Mouse (Mus musculus): ENCODE measurements around the gene Ube2q2. TPM values are rescaled to one million over a fixed set of nuclear protein-coding genes. Genes with fewer than 3 reads are reported as not detected.

The Ube2q2 gene
- polyA plus RNA-seq, 1 experiment from 2014 or later, result 31.3 TPM

DNA sequence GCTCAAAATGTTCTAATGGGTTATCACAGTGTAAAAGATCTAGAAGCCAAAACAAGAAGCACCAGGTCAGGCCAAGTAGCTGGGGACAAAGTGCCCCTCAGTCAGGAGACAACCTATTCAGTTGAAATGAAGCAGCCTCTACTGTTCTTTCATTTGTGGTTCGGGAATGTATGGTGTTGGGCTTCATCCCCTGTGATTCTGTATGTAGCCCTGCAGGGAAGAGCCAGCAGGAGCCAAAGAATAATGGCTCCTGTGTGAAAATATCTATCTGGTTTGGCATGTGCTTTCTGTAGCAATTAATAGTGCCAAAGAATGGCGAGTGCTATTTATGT is 59.8 kb downstream of the Ube2q2 start:
- DNase-seq (ENCODE audit: low spot score), result no peak
- 3% methylated on average over 2 of the region's 2 CpGs for WGBS
- H3K27ac ChIP-seq, result peak overlapping the region; percentile 95
- H3K9me3 ChIP-seq, result no peaks in the 10 kb centered on the region
- peaks cover 35% of the 10 kb centered on the region for H3K4me1 ChIP-seq
- peaks cover 20% of the 10 kb centered on the region for H3K36me3 ChIP-seq
- H3K27me3 ChIP-seq (ENCODE audit: insufficient read depth, poor library complexity, severe bottlenecking), result no peaks in the 10 kb centered on the region
- H3K4me3 ChIP-seq, result peak overlapping the region; percentile 84

DNA sequence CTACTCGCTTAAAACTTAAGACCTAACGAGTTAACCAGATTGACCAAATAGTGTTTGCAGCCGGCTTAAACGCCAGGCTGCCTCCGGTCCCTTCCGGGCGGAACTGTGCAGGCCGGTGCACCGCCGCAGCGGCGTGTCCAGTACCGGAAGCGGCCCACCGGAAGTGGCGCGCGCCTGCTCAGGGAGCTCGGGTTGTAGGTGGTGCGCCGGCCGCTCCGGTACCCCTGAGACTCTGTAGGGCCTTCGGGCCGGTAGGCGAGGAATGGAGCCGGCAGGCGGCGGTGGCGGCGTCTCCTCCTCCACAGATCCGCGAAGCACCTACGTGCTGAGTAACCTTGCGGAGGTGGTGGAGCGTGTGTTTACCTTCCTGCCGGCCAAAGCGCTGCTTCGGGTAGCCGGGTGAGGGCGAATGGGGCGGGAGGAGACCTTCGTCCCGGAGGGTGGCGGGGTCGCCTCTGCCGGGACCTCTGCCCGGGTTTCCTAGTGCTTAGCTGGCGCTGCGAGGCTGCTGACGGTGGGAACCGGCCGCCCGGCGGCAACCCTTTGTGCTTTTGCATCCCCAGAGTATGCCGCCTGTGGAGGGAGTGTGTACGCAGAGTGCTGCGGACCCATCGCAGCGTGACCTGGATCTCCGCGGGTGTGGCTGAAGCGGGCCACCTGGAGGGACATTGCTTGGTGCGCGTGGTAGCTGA is 60.3 kb downstream of the Ube2q2 start, which contains the start of gene Fbxo22:
Fbxo22 (plus strand) TSS at position 136 of the 692 bp plus-strand sequence.
- peak within 1 kb of the TSS; percentile 84 for H3K4me3 ChIP-seq
- peaks cover 23% of the 10 kb centered on the region for H3K36me3 ChIP-seq
- no peaks in the 10 kb centered on the region for H3K9me3 ChIP-seq
- H3K4me1 ChIP-seq, result peaks cover 36% of the 10 kb centered on the region
- under 1% methylated on average over 65 of the region's 65 CpGs for WGBS
- DNase-seq (ENCODE audit: low spot score), result peak; percentile 94
- peak within 1 kb of the TSS; percentile 95 for H3K27ac ChIP-seq
- no peaks in the 10 kb centered on the region for H3K27me3 ChIP-seq (ENCODE audit: insufficient read depth, poor library complexity, severe bottlenecking)

DNA sequence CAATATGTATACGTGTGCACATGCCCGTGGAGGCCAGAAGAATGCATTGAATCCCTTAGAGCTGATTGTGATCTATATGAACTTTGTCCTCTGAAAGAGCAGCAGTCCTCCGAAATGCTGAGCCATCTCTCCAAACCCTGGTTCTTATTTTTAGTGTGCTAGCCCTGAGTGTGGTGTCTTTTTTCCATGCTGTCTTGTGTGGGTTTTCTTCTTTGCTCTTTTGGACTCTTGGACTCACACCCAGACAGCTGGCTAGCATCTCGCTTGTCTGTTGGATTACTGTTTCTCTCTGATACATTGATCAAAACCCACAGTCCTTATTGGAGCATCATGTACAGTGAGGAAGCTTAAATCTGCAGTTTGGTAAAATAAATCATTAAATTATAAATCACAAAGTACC is 63.0 kb downstream of the Ube2q2 start:
- H3K4me3 ChIP-seq, result no peak overlapping the region
- no peak for DNase-seq (ENCODE audit: low spot score)
- H3K27me3 ChIP-seq (ENCODE audit: insufficient read depth, poor library complexity, severe bottlenecking), result no peaks in the 10 kb centered on the region
- H3K4me1 ChIP-seq, result peaks cover 36% of the 10 kb centered on the region
- H3K27ac ChIP-seq, result 0 out of 2 replicates have a peak overlapping the region, but pooled peaks have one; percentile 3
- H3K9me3 ChIP-seq, result no peaks in the 10 kb centered on the region
- H3K36me3 ChIP-seq, result peaks cover 43% of the 10 kb centered on the region
- 82% methylated on average over 4 of the region's 4 CpGs for WGBS

DNA sequence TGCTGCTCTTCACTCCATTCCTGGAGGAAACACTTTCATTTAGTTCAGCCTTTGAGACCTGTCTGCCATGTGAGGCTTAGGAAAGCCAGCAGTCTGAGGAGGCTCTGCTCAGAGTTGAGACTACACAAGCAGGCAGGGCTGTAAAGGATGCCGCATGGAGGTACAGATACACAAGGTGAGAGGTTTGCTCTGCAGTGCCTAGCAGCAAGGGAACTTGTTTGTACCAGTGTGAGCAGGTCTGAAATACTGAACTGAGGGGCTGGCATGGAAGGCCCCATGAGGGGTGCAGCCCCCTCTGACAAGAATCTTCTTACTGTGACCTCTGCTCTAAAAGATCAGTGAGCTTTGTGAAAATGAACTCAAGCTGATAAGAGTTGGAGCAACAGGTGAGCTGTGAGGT is 64.7 kb downstream of the Ube2q2 start:
- 0 out of 2 replicates have a peak overlapping the region, but pooled peaks have one; percentile 13 for H3K27ac ChIP-seq
- peaks cover 60% of the 10 kb centered on the region for H3K36me3 ChIP-seq
- H3K4me3 ChIP-seq, result no peak overlapping the region
- H3K9me3 ChIP-seq, result no peaks in the 10 kb centered on the region
- H3K4me1 ChIP-seq, result peaks cover 30% of the 10 kb centered on the region
- no peaks in the 10 kb centered on the region for H3K27me3 ChIP-seq (ENCODE audit: insufficient read depth, poor library complexity, severe bottlenecking)
- DNase-seq (ENCODE audit: low spot score), result no peak
- WGBS, result 94% methylated on average over 1 of the region's 1 CpGs

DNA sequence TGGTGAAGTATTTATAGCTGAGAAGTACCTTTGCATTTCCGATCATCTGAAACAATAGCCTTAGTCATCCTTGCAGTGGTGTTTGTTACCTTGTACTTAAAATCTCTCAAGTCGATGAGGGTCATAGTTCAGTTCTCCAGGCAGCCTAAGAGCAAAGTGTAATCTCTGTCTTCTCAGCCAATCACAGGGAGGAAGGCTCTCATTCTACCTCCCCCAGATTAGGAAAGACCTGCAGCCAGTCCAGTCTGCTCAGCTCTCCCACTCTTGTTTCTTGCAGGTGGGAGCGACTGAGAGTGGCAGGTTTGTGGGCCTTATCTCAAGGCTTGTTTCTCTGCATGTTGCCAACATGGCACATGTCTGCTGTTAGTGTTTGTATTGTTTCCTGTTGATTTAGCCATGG is 66.4 kb downstream of the Ube2q2 start:
- Histone ChIP-seq H3K36me3 (peaks cover 77% of the 10 kb centered on the region), H3K9me3 (no peaks in the 10 kb centered on the region), H3K27me3 (ENCODE audit: insufficient read depth, poor library complexity, severe bottlenecking) (no peaks in the 10 kb centered on the region), H3K4me3 (no peak overlapping the region), H3K27ac (no peak overlapping the region), H3K4me1 (peaks cover 19% of the 10 kb centered on the region)
- 86% methylated on average over 3 of the region's 3 CpGs for WGBS
- no peak for DNase-seq (ENCODE audit: low spot score)

DNA sequence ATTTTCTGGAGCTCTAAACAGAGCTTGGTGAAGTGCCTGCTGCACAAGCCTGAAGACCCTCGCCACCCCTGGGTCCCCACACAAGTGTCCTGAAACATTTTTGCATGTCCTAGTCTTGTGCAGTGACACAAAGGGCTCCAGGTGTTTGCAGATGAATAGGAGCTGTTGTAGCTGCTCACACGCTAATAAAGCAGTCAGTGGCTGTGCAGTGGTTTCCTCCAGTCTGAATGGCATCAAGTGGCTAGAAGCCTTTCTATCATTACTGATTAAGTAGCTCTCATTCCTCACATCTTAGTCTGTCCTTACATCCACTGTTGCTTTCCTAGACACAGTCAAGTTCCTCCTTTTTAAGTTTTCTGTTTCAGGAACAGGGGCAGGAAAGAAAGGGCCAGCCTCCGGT is 67.0 kb downstream of the Ube2q2 start:
- 92% methylated on average over 3 of the region's 3 CpGs for WGBS
- H3K36me3 ChIP-seq, result peaks cover 83% of the 10 kb centered on the region

DNA sequence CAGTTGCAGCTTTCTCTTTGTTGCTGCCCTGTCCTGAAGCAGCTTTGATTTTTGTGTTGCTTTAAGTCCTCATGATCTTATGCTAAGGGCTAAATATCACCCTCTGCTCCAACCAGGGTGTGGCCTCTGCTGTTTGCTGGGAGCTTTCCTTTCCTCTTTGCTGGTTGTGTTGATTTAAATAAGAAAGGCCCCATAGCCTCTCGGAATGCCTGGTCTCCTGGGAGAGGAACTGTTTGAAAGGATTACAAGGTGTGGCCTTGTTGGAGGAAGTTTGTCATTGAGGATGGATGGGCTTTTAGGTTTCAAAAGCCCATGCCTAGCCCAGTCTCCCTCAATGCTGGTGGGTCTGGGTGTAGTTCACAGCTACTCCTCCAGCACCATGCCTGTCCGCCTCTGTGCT is 67.4 kb downstream of the Ube2q2 start:
- no peak overlapping the region for H3K27ac ChIP-seq
- 85% methylated on average over 2 of the region's 2 CpGs for WGBS

More for the DNA sequence above, 67.0 kb downstream of the Ube2q2 start:
- no peaks in the 10 kb centered on the region for H3K27me3 ChIP-seq (ENCODE audit: insufficient read depth, poor library complexity, severe bottlenecking)
- no peak overlapping the region for H3K4me3 ChIP-seq
- no peak overlapping the region for H3K27ac ChIP-seq
- H3K4me1 ChIP-seq, result peaks cover 14% of the 10 kb centered on the region
- no peaks in the 10 kb centered on the region for H3K9me3 ChIP-seq
- no peak for DNase-seq (ENCODE audit: low spot score)

DNA sequence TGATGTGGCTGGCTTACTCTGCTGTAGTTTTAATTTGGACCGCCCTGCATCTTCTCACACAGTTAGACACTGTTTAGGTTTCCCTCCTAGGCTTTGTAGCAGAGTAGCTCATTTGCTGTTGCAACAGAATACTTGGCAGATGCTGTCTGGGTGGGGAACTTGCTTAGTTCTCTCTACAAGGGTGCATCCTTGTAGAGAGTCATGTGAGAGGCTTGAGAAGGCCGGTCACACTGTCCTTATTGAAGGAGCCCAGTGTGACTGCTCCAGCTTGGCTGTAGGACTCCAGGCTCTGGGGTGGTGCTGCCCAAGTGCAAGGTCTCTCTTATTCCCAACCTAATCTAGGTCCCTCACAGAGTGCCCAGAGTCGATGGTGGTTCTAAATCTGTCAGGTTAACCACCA is 68.7 kb downstream of the Ube2q2 start:
- Histone ChIP-seq H3K27ac (no peak overlapping the region), H3K27me3 (ENCODE audit: insufficient read depth, poor library complexity, severe bottlenecking) (no peaks in the 10 kb centered on the region), H3K4me1 (peaks cover 3% of the 10 kb centered on the region; the same call in 1 of the 2 replicates), H3K36me3 (peaks cover 90% of the 10 kb centered on the region), H3K4me3 (no peak overlapping the region), H3K9me3 (no peaks in the 10 kb centered on the region)
- no peak for DNase-seq (ENCODE audit: low spot score)
- WGBS, result 90% methylated on average over 3 of the region's 3 CpGs

More for the DNA sequence above, 67.4 kb downstream of the Ube2q2 start:
- DNase-seq (ENCODE audit: low spot score), result no peak
- Histone ChIP-seq H3K4me1 (peaks cover 13% of the 10 kb centered on the region), H3K36me3 (peaks cover 86% of the 10 kb centered on the region), H3K4me3 (no peak overlapping the region), H3K27me3 (ENCODE audit: insufficient read depth, poor library complexity, severe bottlenecking) (no peaks in the 10 kb centered on the region), H3K9me3 (no peaks in the 10 kb centered on the region)

DNA sequence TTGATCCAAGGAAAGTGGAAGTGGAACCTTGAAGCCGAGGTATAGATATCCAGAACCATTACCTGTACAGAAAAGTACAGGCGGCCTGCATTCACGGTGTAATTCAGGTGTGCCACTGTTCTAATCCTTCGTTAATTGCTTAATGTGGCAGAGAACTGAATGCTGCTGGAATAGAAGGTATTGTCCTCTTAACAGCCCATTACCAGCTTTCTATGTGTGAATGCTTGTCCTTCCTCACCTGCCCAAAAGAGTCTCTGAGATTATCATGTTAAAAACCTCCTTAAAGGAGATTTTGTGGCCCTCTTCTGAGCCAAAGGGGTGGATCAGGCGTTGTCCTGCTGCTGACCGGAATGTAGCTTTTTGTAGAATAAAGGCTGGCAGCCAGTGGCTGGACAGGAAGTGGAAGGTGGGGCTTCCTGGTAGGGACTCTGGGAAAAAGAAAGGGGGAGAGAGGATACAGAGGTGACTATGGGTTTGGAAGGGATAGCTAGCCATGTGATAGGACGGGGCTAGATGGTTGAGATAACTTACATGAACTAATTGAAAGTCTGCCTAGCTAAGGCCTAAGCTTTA is 76.6 kb downstream of the Ube2q2 start:
- H3K27ac ChIP-seq, result no peak overlapping the region
- no peaks in the 10 kb centered on the region for H3K9me3 ChIP-seq
- H3K4me3 ChIP-seq, result no peak overlapping the region
- H3K36me3 ChIP-seq, result peaks cover 56% of the 10 kb centered on the region
- no peak for DNase-seq (ENCODE audit: low spot score)
- H3K27me3 ChIP-seq (ENCODE audit: insufficient read depth, poor library complexity, severe bottlenecking), result no peaks in the 10 kb centered on the region
- WGBS, result 84% methylated on average over 7 of the region's 7 CpGs
- no peaks in the 10 kb centered on the region for H3K4me1 ChIP-seq

DNA sequence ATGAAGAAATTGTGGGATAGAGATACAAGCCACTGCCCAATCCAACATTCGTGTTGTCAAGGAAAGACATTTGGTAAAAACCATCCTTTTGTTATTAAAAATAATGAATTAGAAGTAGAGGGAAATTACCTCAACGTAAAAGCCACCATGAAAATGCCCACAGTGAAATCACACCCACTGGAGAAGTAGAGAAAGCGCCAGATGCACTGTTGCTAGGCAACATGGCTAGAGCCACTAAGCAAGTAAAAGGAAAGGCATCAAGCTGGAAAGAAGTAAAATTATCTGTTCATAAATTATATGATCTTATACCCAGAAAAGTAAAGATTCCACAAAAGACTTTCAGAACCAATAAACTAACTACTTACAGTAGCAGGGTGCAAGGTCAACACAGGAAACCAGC is 77.6 kb downstream of the Ube2q2 start:
- no peaks in the 10 kb centered on the region for H3K27me3 ChIP-seq (ENCODE audit: insufficient read depth, poor library complexity, severe bottlenecking)
- no peak overlapping the region for H3K4me3 ChIP-seq
- H3K27ac ChIP-seq, result no peak overlapping the region
- no peaks in the 10 kb centered on the region for H3K4me1 ChIP-seq
- peaks cover 46% of the 10 kb centered on the region for H3K36me3 ChIP-seq
- DNase-seq (ENCODE audit: low spot score), result no peak
- H3K9me3 ChIP-seq, result no peaks in the 10 kb centered on the region
- WGBS, result 91% methylated on average over 3 of the region's 3 CpGs

DNA sequence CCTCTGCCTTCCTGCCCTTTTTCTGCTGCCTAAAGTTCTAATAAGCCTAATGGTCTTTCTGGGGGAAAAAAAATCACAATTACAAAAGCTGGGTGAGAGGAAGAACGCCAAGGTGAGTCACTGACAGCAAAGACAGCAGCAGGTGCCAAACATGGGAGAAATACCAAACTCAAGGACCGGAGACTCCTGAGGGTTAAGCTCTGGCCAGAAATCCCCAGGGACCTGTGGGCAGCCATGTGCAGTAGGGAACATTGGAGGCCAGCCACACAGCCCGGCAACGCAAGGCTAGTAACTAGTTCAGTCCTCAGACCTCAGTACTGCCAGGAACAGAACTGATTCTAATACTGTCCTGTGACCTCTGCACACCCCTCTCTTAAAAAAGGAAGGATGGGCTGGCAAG is 79.5 kb downstream of the Ube2q2 start:
- WGBS, result 83% methylated on average over 4 of the region's 4 CpGs
- Histone ChIP-seq H3K27me3 (ENCODE audit: insufficient read depth, poor library complexity, severe bottlenecking) (no peaks in the 10 kb centered on the region), H3K4me3 (no peak overlapping the region), H3K4me1 (no peaks in the 10 kb centered on the region), H3K27ac (no peak overlapping the region), H3K9me3 (no peaks in the 10 kb centered on the region), H3K36me3 (peaks cover 27% of the 10 kb centered on the region)
- no peak for DNase-seq (ENCODE audit: low spot score)

DNA sequence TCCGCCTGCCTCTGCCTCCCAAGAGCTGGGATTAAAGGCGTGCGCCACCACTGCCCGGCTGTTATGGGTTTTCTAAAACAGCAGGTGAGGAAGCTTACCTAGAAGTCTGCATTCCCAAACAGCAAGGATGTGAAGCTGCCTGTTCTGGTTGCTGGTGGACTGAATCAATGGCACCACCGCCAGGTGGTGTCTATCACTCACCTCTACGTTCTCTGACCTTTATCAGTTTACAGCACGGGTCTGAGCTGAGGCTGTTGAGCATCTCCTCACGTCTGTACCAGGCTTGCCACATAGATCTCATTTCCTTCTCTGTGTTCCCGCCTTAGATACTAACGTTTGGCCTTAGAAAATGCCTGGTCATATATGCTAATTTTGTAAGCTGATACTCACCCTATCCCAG is 80.4 kb downstream of the Ube2q2 start:
- H3K27ac ChIP-seq, result no peak overlapping the region
- no peaks in the 10 kb centered on the region for H3K9me3 ChIP-seq
- H3K4me1 ChIP-seq, result no peaks in the 10 kb centered on the region
- H3K36me3 ChIP-seq, result peaks cover 18% of the 10 kb centered on the region
- DNase-seq (ENCODE audit: low spot score), result no peak
- no peak overlapping the region for H3K4me3 ChIP-seq
- WGBS, result 59% methylated on average over 10 of the region's 10 CpGs
- H3K27me3 ChIP-seq (ENCODE audit: insufficient read depth, poor library complexity, severe bottlenecking), result no peaks in the 10 kb centered on the region

DNA sequence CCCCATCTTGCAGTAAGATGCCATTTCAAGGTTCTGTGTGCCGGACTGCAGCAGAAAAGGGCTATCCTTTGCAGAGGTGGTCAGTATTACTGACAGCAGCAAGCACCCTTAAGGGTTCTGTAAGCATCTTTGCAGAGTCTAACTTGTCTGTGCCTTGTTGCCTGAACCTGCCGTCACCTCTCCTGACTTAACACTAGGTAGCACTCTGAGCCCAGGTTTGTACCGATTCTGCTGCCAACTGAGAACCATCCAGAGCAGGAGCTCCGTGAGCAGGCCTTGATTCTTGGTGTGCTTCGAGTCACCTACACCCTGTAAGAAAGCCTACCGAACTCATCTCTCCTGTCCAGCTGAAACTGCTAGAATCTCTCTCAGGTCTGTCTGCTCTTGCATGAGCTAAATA is 82.9 kb downstream of the Ube2q2 start:
- H3K9me3 ChIP-seq, result no peaks in the 10 kb centered on the region
- no peak overlapping the region for H3K4me3 ChIP-seq
- 56% methylated on average over 6 of the region's 6 CpGs for WGBS
- no peaks in the 10 kb centered on the region for H3K4me1 ChIP-seq
- no peak for DNase-seq (ENCODE audit: low spot score)
- no peaks in the 10 kb centered on the region for H3K27me3 ChIP-seq (ENCODE audit: insufficient read depth, poor library complexity, severe bottlenecking)
- no peak overlapping the region for H3K27ac ChIP-seq
- H3K36me3 ChIP-seq, result no peaks in the 10 kb centered on the region

Data from heart, embryonic 10.5 days (tissue).